Mouse (Mus musculus) hindlimb bud, embryonic 11.5 days (tissue): ENCODE measurements around the gene Fam118b.

ENCODE experiments used
- DNase-seq: peaks from one replicate; pipeline ENCODE4 v3.0.0-alpha.2; 2012; ENCODE audit warnings: low read depth, low spot score; ENCODE audit errors: extremely low spot score

Fam118b gene

DNA sequence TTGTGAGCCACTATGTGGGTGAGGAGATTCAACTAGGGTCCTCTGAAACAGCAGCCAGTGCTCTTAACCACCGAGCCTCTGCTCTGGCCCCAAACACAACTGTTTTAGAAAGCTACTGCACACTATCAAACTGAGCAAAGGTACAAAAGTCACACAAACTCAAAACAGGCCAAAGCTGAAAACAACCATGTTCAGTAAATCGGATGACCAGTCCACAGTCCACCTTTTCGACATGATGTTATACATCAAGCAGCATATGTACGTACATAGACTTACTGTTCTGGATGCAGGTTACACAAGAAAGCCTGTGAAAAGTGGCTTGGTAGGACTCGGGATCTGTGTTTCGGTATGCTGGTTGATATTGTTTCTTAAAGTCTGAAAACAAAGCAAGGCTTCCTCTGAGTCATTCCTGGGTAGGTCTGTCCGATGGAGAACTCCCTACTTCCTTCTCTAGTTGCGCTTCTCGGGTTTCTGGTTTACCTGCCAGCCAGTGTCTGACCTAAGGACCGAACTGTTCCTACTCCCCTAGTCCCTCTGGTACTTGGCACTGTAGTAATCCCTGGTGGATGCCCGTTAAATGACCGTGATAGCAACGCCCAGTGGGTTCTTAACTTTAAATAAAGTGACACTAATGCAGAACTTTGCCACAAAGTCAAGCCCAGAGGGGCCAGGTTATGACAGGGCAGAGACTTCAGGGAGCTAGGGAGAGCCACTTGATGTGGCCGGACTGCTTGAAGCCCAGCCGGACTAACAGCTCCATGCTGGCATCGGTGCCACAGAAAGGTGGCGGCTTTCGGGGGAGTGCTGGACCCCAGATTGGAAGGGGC, 68.4 kb downstream of the Fam118b start:
- DNase-seq, result no peak

DNA sequence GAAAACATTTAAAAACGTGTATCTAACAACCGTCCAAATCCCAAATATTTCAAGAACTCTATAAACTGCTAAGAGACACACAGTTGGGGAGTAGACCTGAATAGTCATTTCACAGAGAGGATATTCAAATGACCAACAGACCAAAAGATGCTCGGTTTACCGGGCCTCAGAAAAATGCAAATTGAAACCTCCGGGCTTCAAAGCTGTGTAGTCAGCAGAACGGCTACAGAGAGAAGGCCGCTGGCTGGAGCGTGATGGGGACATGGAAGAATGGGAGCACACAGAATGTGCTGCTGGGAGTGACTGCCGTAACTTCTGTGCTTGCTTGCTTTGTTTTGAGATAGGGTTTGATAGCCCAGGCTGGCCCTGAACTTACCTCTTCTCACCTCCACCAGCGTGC, 69.3 kb downstream of the Fam118b start:
- no peak for DNase-seq

GRCm38 (mm10) chr9:35197625-35198024, 70.0 kb downstream of the Fam118b start:
- no peak for DNase-seq

DNA sequence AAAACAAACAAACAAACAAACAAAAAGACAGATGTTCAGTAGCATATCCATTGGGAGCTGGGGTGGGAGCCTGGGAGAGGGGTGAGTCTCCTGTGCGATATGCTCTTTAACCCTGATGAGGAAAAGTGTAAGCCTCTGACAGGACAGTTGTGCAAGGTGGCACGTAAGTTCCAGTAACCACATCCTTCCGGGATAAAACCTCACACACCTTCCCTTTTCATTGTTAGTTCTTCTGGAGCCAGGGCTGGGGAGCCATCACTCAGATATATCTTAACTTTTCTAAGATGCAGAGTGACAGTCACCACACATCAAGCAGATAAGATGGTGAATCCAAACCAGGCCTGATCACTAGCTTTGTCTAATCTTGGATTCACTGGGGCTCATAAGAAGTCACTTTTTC, 73.6 kb downstream of the Fam118b start:
- DNase-seq, result no peak

GRCm38 (mm10) chr9:35192983-35193542, 74.5 kb downstream of the Fam118b start:
- no peak for DNase-seq

- no peak for DNase-seq
Measured at GRCm38 (mm10) chr9:35188700-35189099, 78.9 kb downstream of the Fam118b start.

DNA sequence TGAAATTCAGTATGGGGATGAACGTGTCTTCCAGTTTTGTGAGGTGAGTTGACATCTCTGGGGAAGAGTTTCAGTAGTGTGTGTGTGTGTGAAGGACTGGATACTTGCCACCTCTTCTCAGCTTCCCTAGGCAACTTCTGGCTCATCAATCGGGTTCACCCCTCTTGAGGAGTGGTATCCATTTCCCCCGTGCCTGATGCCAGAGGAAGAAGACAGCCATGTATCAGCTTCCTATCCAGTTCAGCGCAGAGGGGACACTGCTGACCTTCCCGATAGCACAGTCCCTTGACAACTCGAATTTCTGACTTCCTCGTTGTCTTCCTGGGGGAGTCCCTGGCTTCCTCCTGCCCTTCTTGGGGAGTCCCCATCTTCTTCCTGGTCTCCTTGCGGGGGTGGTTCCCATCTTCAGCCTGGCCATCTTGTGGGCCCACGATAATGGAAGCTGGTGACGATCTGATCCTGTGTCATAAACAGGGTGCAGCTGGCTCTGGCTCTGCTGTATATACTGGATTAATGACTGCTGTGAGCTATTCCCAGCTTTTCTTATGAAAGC, 80.2 kb downstream of the Fam118b start:
- no peak for DNase-seq

DNA sequence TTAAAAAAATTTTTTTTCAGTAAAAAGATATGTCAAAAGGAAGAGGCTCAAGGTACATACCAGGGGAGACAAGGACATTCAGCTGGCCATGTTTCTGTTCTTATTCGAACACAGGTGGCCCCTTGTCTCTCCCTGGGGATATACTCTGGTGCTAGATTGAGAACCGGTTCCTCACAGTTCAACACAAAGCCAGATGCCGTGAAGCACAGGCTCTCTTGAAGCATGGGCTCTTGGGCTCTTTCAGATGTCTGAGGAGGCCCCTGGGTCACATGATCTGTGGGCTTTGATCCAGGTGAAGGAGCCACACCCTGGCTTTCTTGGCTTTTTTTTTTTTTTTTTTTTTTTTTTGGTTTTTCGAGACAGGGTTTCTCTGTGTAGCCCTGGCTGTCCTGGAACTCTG, 81.2 kb downstream of the Fam118b start:
- DNase-seq, result no peak

GRCm38 (mm10) chr9:35183359-35183758, 84.2 kb downstream of the Fam118b start:
- DNase-seq, result no peak

GRCm38 (mm10) chr9:35182832-35183231, 84.8 kb downstream of the Fam118b start:
- DNase-seq, result no peak

GRCm38 (mm10) chr9:35176124-35176659, 91.4 kb downstream of the Fam118b start:
- no peak for DNase-seq

GRCm38 (mm10) chr9:35175251-35176123, 92.1 kb downstream of the Fam118b start, which contains the start of gene Dcps:
Gene Dcps, minus strand, starts transcription at chr9:35176061.
- peak; percentile 77 for DNase-seq

- no peak for DNase-seq
Measured at GRCm38 (mm10) chr9:35173331-35173730, 94.3 kb downstream of the Fam118b start.

- no peak for DNase-seq
Measured at GRCm38 (mm10) chr9:35170071-35170470, 97.5 kb downstream of the Fam118b start.
